Mouse (Mus musculus): Measurements from ENCODE around the gene Pcgf6. TPM values are rescaled to one million over a fixed set of nuclear protein-coding genes. Genes with fewer than 3 reads are reported as not detected.

Pcgf6 gene
- polyA plus RNA-seq, 1 experiment: 27.5 TPM

GRCm38 (mm10) chr19:47014159-47014446 is 36.6 kb downstream of the Pcgf6 start:
- no peak for TF ChIP-seq GATA1 (IDR thresholded peaks at IDR 0.05; ENCODE audit: low read length)

GRCm38 (mm10) chr19:47013340-47014158 is 37.2 kb downstream of the Pcgf6 start:
- no peak for TF ChIP-seq GATA1 (IDR thresholded peaks at IDR 0.05; ENCODE audit: low read length)

GRCm38 (mm10) chr19:47012521-47013130 is 38.1 kb downstream of the Pcgf6 start:
- no peak for TF ChIP-seq GATA1 (IDR thresholded peaks at IDR 0.05; ENCODE audit: low read length)

DNA sequence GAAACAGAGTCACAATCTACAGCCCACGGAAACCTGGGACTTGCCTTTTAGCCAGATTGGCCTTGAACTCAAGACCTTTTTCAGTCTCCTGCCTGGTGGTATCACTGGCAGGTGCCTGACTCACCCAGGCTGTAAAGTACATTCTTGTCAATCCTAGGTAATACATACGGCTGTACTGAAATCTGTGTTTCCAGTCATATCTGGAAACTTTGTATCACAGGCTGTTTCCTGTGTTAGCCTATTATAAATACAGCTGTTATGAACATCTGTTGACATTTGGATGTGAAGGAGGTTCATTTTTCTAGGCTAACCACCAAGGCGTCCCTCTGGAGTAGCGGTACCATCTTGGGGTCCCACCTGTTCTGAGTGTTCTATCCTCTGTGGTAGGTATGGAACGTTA is 40.8 kb downstream of the Pcgf6 start:
- no peak for TF ChIP-seq GATA1 (IDR thresholded peaks at IDR 0.05; ENCODE audit: low read length)

DNA sequence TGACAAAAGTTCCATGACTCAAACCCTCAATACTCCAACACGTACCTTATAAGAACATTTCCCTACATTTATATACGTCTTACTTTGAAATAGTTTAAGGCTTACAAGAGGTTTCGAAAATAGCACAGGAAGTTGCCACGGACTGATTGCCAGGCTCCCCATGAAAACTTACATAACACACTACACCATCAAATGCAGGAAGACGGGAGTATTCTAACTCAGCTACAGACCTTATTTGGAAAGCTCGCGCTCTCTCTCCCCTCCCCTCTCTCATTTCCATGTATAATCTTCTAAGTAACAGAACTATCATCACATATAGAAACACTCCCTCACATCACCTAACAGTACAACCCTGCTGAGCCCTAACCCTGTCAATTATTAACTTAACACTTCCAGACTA is 41.3 kb downstream of the Pcgf6 start:
- TF ChIP-seq GATA1 (IDR thresholded peaks at IDR 0.05; ENCODE audit: low read length): no peak

DNA sequence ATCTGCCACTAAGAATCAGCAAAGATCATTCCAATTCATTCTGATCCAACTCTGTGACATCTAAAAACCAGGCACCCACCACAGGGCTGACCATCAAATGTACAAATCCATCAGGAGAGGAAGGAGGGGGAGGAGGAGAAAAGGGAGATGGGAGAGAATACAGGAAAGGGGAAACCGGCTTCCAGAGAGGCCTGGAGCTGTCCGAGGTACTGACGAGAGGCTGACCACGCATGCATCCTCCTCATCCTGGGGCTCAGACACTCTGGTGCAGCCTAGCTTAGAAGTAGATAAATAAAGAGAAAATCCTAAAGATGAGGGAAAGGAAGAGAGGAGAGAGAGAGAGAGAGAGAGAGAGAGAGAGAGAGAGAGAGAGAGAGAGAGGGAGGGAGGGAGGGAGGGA is 44.4 kb downstream of the Pcgf6 start:
- no peak for TF ChIP-seq GATA1 (IDR thresholded peaks at IDR 0.05; ENCODE audit: low read length)

GRCm38 (mm10) chr19:47005873-47006272 is 44.8 kb downstream of the Pcgf6 start:
- no peak for TF ChIP-seq GATA1 (IDR thresholded peaks at IDR 0.05; ENCODE audit: low read length)

- no peak for TF ChIP-seq GATA1 (IDR thresholded peaks at IDR 0.05; ENCODE audit: low read length)
These were observed 46.8 kb downstream of the Pcgf6 start for GRCm38 (mm10) chr19:47003742-47004511.

- no peak for TF ChIP-seq GATA1 (IDR thresholded peaks at IDR 0.05; ENCODE audit: low read length)
These were observed 51.0 kb downstream of the Pcgf6 start for GRCm38 (mm10) chr19:46999753-47000152.

DNA sequence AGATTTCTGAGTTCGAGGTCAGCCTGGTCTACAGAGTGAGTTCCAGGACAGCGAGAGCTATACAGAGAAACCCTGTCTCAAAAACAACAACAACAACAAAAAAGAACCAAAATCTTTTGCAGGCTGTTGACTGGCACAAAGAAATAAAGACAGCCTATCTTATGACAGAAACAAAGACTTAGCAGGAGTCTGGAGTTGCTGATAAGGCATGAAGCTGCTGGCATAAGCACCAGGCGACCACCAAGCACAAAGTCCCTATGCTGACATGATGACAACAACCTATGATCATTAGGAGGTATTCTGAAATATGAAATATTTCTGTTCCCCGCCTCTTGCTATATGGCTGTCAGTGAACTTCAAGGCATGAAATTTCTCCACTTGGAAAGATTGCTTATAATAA is 51.8 kb downstream of the Pcgf6 start:
- TF ChIP-seq GATA1 (IDR thresholded peaks at IDR 0.05; ENCODE audit: low read length): no peak

GRCm38 (mm10) chr19:46998168-46998870 is 52.4 kb downstream of the Pcgf6 start:
- no peak for TF ChIP-seq GATA1 (IDR thresholded peaks at IDR 0.05; ENCODE audit: low read length)

GRCm38 (mm10) chr19:46996095-46996494 is 54.6 kb downstream of the Pcgf6 start:
- no peak for TF ChIP-seq GATA1 (IDR thresholded peaks at IDR 0.05; ENCODE audit: low read length)

- TF ChIP-seq GATA1 (IDR thresholded peaks at IDR 0.05; ENCODE audit: low read length): no peak
These were observed 59.6 kb downstream of the Pcgf6 start for GRCm38 (mm10) chr19:46991145-46991544.

- no peak for TF ChIP-seq GATA1 (IDR thresholded peaks at IDR 0.05; ENCODE audit: low read length)
These were observed 60.6 kb downstream of the Pcgf6 start for GRCm38 (mm10) chr19:46990153-46990518.

DNA sequence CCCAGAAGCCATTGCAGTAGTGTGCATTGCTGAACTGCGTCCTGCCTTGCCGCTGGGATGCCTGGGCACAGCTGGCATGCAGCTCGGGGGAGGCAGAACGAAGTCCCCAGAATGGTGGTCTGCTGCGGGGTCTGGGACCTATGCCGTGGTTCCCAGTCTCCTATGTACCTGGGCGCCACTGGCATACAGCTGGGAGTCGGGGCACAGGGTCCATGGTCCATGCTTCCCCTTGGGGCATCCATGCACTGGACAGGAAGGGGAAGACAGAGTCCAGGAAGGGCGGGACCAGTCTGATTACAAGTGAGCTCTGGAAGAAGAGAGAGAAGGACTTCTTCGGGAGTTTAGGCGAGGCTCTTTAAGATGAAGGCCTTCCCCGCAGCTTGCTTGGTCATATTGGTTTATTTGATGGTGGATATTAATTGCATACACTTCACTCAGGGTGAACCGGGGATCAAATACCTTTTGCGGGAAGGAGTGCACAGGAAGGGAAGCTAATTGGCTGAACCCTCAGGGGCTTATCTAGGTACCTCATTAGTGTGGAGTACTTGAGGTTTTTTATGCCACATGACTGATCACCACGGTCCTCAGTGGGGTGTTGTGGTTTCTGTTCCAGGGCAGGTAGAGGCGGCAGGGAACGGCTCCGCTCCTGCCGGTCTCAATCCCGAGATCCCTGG is 61.1 kb downstream of the Pcgf6 start:
- TF ChIP-seq GATA1 (IDR thresholded peaks at IDR 0.05; ENCODE audit: low read length): no peak
